Mouse (Mus musculus) neural tube, embryonic 11.5 days (tissue): ENCODE measurements around the gene Kcnq1. TPM values are rescaled to one million over a fixed set of nuclear protein-coding genes. Genes with fewer than 3 reads are reported as not detected.
A peak's percentile ranks its signal among the peaks of the same experiment; 100 is the strongest.

Source experiments
- ATAC-seq: fragments of 200-750 bp; cut with Nextera tagmentation; 2 replicates; pipeline ENCODE4 v1.8.0; 2017; ENCODE audit warnings: moderate number of reproducible peaks, mild to moderate bottlenecking, moderate TSS enrichment, moderate library complexity; ENCODE audit not compliant: insufficient read depth, low FRiP score, low TSS enrichment
- DNase-seq: peaks from one replicate; pipeline ENCODE4 v3.0.0-alpha.2; 2015; ENCODE audit warnings: low spot score
- H3K27ac ChIP-seq: fragments of 300-500 bp; sonication (generic); 2 replicates; pipeline ENCODE4 v1.5.1; 2014; ENCODE audit warnings: low read depth, mild to moderate bottlenecking, low read length
- H3K27me3 ChIP-seq: fragments of 300-500 bp; sonication (generic); 2 replicates; pipeline ENCODE4 v1.6.1; 2014; ENCODE audit warnings: mild to moderate bottlenecking, low read length, mixed read lengths; ENCODE audit not compliant: control insufficient read depth, insufficient read depth
- H3K36me3 ChIP-seq: fragments of 300-500 bp; sonication (generic); 2 replicates; pipeline ENCODE4 v1.6.1; 2014; ENCODE audit warnings: mild to moderate bottlenecking, low read length, moderate library complexity, mixed read lengths; ENCODE audit not compliant: control insufficient read depth, insufficient read depth
- H3K4me1 ChIP-seq: fragments of 300-500 bp; sonication (generic); 2 replicates; pipeline ENCODE4 v1.6.1; 2014; ENCODE audit warnings: low read length, mixed read lengths; ENCODE audit not compliant: control insufficient read depth, insufficient read depth
- H3K4me2 ChIP-seq: fragments of 300-500 bp; sonication (generic); 2 replicates; pipeline ENCODE4 v1.6.1; 2014; ENCODE audit warnings: low read depth, mild to moderate bottlenecking, moderate library complexity
- H3K4me3 ChIP-seq: fragments of 300-500 bp; sonication (generic); 2 replicates; pipeline ENCODE4 v1.5.1; 2014; ENCODE audit warnings: low read depth, low read length
- H3K9ac ChIP-seq: fragments of 300-500 bp; sonication (generic); 2 replicates; pipeline ENCODE4 v1.6.1; 2014; ENCODE audit warnings: mild to moderate bottlenecking, low read length
- H3K9me3 ChIP-seq: fragments of 300-500 bp; sonication (generic); 2 replicates; pipeline ENCODE4 v1.6.1; 2016; ENCODE audit warnings: low read length; ENCODE audit not compliant: control insufficient read depth
- WGBS: fragments of 180-500 bp; shearing (Covaris S2); extraction: QIAGEN DNeasy Blood & Tissue Kit; methylation state at CpG from one replicate; pipeline ENCODE4 v1.1.7; 2014; 5-methylcytosine and 5-hydroxymethylcytosine counted together
- polyA plus RNA-seq: library from polyadenylated mRNA; unstranded; fragments of >200 nt; fragmentation: Nextera tagmentation; extraction: Ambion mirVana; gene quantifications from 2 replicates; pipeline ENCODE4 v1.2.1, GENCODE M21; 2014

Gene Kcnq1
- polyA plus RNA-seq, 1 experiment from 2014 or later: 1.7 TPM

GRCm38 (mm10) chr7:143428142-143428813 is 322.1 kb downstream of the Kcnq1 start:
- ATAC-seq: peak; percentile 90
- H3K4me3 ChIP-seq: no peak overlapping the region
- 0 out of 2 replicates have a peak, but pooled peaks cover 1% of the 10 kb centered on the region for H3K27me3 ChIP-seq
- peak overlapping the region; percentile 41; the same call in 1 of the 2 replicates for H3K9ac ChIP-seq
- peak; percentile 80 for DNase-seq
- peaks cover 11% of the 10 kb centered on the region for H3K4me1 ChIP-seq
- no peaks in the 10 kb centered on the region for H3K9me3 ChIP-seq
- no peaks in the 10 kb centered on the region for H3K36me3 ChIP-seq
- no peak overlapping the region; the same call in 1 of the 2 replicates for H3K4me2 ChIP-seq
- peak overlapping the region; percentile 79; the same call in 1 of the 2 replicates for H3K27ac ChIP-seq
- WGBS: 21% methylated on average over 23 of the region's 23 CpGs

DNA sequence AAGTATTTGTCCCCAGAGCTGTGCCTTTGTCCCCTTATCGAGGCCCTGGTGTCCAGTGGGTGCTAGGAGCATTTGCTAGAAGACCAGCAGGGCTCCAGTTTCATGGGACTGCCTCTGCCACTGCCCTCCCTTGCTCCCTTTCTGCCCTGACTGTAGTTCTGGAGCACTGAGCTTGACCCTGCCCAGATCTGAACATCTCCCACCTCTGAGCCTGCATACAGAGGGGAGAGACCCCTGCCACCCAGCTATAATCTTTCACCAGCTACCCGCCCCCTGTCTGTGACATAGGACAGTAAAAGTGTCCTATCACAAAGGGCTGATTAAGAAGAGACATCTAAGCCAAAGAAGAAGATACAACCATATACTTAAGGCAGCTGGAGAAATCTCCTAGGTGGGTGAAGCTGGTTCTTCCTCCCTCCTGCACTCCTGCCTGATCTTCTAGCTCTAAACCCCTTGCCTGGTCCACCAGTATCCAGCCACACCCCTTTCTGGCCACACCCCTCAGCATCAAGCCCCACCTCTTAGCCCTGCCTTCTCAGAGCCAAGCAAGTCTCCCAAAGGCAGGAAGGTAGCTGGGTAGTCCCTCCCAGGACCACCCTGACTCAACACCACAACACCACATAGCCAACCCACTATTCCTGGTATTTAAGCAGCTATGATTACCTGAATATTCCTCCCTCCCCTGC is 322.8 kb downstream of the Kcnq1 start:
- 29% methylated on average over 2 of the region's 2 CpGs for WGBS
- H3K9ac ChIP-seq: peak overlapping the region; percentile 41
- peaks cover 11% of the 10 kb centered on the region for H3K4me1 ChIP-seq
- peak; percentile 31 for ATAC-seq
- H3K27ac ChIP-seq: peak overlapping the region; percentile 79; the same call in 1 of the 2 replicates
- H3K36me3 ChIP-seq: no peaks in the 10 kb centered on the region
- no peak overlapping the region for H3K4me2 ChIP-seq
- no peak overlapping the region for H3K4me3 ChIP-seq
- no peaks in the 10 kb centered on the region for H3K9me3 ChIP-seq
- 0 out of 2 replicates have a peak, but pooled peaks cover 2% of the 10 kb centered on the region for H3K27me3 ChIP-seq
- peak; percentile 60 for DNase-seq

- peaks cover 13% of the 10 kb centered on the region for H3K4me1 ChIP-seq
- no peak overlapping the region for H3K27ac ChIP-seq
- DNase-seq (no peak), ATAC-seq (no peak)
- H3K27me3 ChIP-seq: 0 out of 2 replicates have a peak, but pooled peaks cover 4% of the 10 kb centered on the region
- no peak overlapping the region for H3K4me2 ChIP-seq
- no peaks in the 10 kb centered on the region for H3K36me3 ChIP-seq
- WGBS: 74% methylated on average over 1 of the region's 1 CpGs
- H3K4me3 ChIP-seq: no peak overlapping the region
- H3K9ac ChIP-seq: no peak overlapping the region
- no peaks in the 10 kb centered on the region for H3K9me3 ChIP-seq
These were observed 326.5 kb downstream of the Kcnq1 start for GRCm38 (mm10) chr7:143432631-143433030.

DNA sequence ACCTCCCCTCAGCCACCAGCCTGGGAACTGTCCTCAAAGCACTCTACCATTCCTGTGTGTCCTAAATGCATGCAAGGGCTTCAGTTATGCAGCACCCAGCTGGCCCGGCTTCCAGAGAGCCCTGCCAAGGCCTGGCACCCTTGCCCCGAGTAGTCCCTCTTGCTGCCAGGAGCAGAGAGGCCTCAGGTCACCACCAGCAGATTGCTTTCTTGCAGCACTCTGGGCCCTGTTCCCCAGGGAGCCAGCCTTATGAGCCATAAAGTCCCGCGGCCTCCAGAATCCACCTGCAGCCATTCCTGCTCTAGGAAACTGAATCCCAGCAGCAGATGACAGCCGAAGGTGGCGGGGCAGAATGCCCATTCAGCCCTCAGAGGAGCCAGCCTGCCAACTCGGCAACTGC is 327.2 kb downstream of the Kcnq1 start:
- Histone ChIP-seq H3K9ac (no peak overlapping the region), H3K27ac (0 out of 2 replicates have a peak overlapping the region, but pooled peaks have one; percentile 17), H3K36me3 (no peaks in the 10 kb centered on the region), H3K4me2 (no peak overlapping the region), H3K4me1 (peaks cover 17% of the 10 kb centered on the region), H3K4me3 (no peak overlapping the region), H3K27me3 (0 out of 2 replicates have a peak, but pooled peaks cover 4% of the 10 kb centered on the region), H3K9me3 (no peaks in the 10 kb centered on the region)
- DNase-seq (no peak), ATAC-seq (no peak)
- 49% methylated on average over 7 of the region's 7 CpGs for WGBS

DNA sequence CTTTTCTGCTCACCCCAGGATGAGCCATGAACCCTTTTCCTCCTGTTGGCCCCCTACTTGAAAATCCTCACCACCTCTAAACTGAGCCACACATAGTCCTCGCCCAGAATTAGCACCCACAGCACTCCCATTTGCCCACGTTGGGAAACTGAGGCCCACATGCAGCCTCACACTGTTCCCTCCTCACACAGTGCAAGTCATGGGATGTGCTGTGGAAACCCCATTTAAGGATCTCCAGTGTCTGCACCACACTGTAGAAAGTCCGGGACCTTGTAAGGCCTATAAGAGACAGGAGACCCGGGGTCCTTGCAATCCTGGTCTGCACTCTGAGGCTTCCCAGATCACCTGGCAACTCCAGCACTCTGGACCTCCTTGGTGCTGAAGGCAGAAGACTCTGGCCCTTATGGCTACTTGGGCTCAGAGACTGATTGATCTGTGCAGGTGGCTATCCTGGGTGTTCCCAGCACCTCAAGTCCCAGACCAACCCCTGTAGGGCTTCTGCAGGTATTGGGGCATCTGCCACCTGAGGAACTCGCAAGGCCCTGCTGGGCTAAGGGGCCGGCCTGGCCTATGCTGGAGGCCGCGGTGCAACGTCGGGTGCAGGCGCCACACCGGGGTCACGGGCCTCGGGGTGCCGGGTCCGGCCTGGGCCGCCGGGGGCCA is 331.2 kb downstream of the Kcnq1 start:
- no peaks in the 10 kb centered on the region for H3K36me3 ChIP-seq
- peak; percentile 66 for ATAC-seq
- no peak for DNase-seq
- H3K27me3 ChIP-seq: 0 out of 2 replicates have a peak, but pooled peaks cover 4% of the 10 kb centered on the region
- H3K4me3 ChIP-seq: peak overlapping the region; percentile 39
- peak overlapping the region; percentile 51 for H3K27ac ChIP-seq
- H3K4me1 ChIP-seq: peaks cover 21% of the 10 kb centered on the region
- peak overlapping the region; percentile 69 for H3K9ac ChIP-seq
- peak overlapping the region; percentile 76 for H3K4me2 ChIP-seq
- 15% methylated on average over 18 of the region's 18 CpGs for WGBS
- no peaks in the 10 kb centered on the region for H3K9me3 ChIP-seq

DNA sequence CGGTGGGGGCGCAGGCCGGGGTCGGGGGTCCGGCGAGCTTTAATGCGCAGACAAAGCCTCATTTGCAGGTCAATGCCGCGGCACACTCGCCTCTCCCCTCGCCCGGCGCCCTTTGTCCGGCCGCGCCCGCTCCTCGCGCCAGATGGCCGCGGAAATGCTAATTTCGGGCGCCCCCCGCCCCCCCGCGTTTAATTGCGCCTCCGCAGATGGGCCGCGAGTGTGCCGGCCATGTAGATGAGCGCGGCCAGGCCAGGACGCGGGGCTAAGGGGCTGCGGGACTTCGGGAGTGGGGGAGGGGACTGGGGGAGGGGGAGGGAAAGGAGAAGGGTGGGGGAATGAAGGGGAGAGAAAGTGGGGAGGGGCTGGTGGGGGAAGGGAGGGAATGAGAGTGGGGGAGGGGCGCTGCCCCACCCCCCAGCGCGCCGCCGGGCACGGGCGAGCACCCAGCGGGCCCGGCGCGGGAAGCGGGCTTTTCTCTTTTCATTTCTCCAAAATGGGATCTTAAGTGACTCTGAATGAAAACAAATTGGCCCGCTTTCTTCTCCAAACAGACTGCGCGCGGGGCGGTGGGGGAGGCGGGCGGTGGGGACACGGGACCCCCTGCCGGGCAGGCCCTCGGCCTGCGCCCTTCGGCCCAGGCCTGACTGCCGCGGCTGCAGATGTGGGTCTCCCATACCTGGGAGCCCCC is 331.9 kb downstream of the Kcnq1 start:
- 0% methylated on average over 26 of the region's 63 CpGs for WGBS
- peak overlapping the region; percentile 76 for H3K4me2 ChIP-seq
- peaks cover 21% of the 10 kb centered on the region for H3K4me1 ChIP-seq
- H3K9me3 ChIP-seq: no peaks in the 10 kb centered on the region
- ATAC-seq (peak; percentile 85), DNase-seq (peak; percentile 85)
- peak overlapping the region; percentile 69 for H3K9ac ChIP-seq
- H3K27me3 ChIP-seq: 0 out of 2 replicates have a peak, but pooled peaks cover 4% of the 10 kb centered on the region
- H3K36me3 ChIP-seq: no peaks in the 10 kb centered on the region
- H3K4me3 ChIP-seq: peak overlapping the region; percentile 39
- H3K27ac ChIP-seq: peak overlapping the region; percentile 62

DNA sequence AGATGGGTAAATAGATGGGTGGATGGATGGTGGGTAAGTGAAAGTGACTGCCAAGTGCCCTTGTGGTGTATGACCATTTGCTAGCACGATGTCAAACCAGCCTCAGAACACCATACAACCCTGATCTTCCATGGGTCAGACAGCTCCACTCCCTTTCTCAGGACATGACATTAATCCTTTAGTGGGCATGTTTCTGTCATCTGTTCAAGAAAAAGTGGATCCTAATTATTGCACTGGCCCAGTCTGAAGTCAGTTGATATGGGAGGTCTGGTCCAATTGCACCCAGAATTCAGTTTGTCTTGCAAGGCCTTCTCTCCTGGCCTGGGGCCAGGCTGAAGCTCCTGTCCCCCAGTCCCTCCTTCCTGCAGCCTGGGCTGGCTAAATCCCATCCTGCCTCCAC is 332.8 kb downstream of the Kcnq1 start:
- no peak overlapping the region for H3K9ac ChIP-seq
- H3K4me2 ChIP-seq: peak overlapping the region; percentile 76; the same call in 1 of the 2 replicates
- H3K4me3 ChIP-seq: no peak overlapping the region
- WGBS: 53% methylated on average over 1 of the region's 1 CpGs
- peaks cover 2% of the 10 kb centered on the region; the same call in 1 of the 2 replicates for H3K27me3 ChIP-seq
- H3K36me3 ChIP-seq: no peaks in the 10 kb centered on the region
- DNase-seq (no peak), ATAC-seq (no peak)
- peaks cover 28% of the 10 kb centered on the region for H3K4me1 ChIP-seq
- no peak overlapping the region for H3K27ac ChIP-seq
- H3K9me3 ChIP-seq: no peaks in the 10 kb centered on the region

GRCm38 (mm10) chr7:143444580-143444954 is 338.4 kb downstream of the Kcnq1 start:
- DNase-seq (no peak), ATAC-seq (0 out of 2 replicates have a peak, but pooled peaks have one; percentile 4)
- H3K27ac ChIP-seq: peak overlapping the region; percentile 95
- peak overlapping the region; percentile 35 for H3K9ac ChIP-seq
- H3K4me3 ChIP-seq: 0 out of 2 replicates have a peak overlapping the region, but pooled peaks have one; percentile 32
- no peaks in the 10 kb centered on the region for H3K36me3 ChIP-seq
- H3K4me2 ChIP-seq: peak overlapping the region; percentile 56
- H3K4me1 ChIP-seq: peaks cover 29% of the 10 kb centered on the region
- 23% methylated on average over 8 of the region's 8 CpGs for WGBS
- H3K9me3 ChIP-seq: no peaks in the 10 kb centered on the region
- H3K27me3 ChIP-seq: peaks cover 14% of the 10 kb centered on the region
